Mouse (Mus musculus) cortical plate, adult 2 months (tissue): ENCODE results near the gene Kif21a.

Source experiments
- CTCF ChIP-seq: fragments of 200-500 bp; IDR thresholded peaks from 2 replicates; pipeline ENCODE4 v1.5.1; 2011; ENCODE audit warnings: mild to moderate bottlenecking, control low read depth, low read length; ENCODE audit not compliant: insufficient read depth; ENCODE audit errors: extremely low read depth
- POLR2A ChIP-seq: fragments of 200-500 bp; IDR thresholded peaks from 2 replicates; pipeline ENCODE4 v1.6.1; 2011; ENCODE audit warnings: mild to moderate bottlenecking, low read length, control low read depth; ENCODE audit not compliant: insufficient read depth; ENCODE audit errors: extremely low read depth

GRCm38 (mm10) chr15:91007123-91007830, 42.5 kb downstream of the Kif21a start:
- TF ChIP-seq POLR2A (no peak), CTCF (no peak)
